Mouse (Mus musculus): Measurements from ENCODE around the gene Mff.

Gene Mff

DNA sequence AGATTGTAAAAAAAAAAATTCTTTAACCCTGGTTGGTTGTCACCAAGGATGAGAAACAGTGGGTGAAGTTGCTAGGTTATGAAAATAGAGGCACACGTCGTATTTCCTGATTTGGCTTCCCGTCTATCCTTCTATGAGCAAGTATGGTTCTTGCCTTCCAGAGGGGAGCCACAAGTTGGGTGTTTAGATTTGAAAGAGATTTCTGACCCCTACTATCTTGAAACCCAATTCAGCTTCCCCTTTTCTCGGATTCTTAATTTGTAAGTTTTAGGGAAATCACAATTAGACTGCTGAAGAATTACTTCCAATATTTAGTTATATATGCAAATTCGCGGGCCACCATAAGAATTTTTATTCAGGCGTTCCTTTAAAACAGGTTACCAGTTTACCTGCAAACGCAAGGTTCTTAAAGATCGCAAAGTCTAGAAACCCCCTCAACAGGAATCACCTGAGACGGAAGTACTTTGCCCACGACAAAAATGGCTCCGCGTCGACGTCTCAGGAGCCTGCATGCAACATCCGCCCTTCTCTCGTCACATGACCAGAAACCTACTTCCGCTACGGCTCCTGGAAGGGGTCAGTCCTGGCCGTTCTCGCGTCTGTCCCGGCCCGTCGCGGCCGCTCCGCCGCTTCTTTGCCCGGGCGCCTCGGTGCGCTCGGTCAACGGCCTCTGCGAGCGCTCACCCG is at the start of gene Mff:
Gene Mff (plus strand): TSS at position 552 of the 687 bp plus-strand sequence.
- DNase-seq = peak; percentile 84

- DNase-seq = no peak
Measured at GRCm38 (mm10) chr1:82686328-82686727, 38.4 kb upstream of the Mff start.

DNA sequence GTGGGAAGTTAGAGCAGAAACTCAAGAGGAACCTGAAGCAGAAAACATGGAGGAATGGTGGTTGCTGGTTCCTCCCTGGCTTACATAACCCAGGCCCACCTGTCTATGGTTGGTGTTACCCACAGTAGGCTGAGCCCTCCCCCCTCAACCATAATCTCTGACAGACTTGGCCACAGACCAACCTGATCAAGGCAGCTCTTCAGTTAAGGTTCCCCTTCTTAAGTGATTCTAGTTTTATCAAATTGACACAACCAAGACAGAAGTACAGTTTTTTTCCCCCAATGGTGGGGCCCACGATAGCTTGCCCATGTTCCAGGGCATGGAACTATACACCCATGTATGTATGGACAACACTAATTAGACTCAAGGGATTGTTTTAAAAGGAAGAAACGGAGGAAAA is 37.8 kb upstream of the Mff start:
- DNase-seq = no peak

- DNase-seq = no peak
Measured at GRCm38 (mm10) chr1:82687931-82688330, 36.8 kb upstream of the Mff start.

- no peak for DNase-seq
Measured at GRCm38 (mm10) chr1:82695915-82696314, 28.8 kb upstream of the Mff start.

DNA sequence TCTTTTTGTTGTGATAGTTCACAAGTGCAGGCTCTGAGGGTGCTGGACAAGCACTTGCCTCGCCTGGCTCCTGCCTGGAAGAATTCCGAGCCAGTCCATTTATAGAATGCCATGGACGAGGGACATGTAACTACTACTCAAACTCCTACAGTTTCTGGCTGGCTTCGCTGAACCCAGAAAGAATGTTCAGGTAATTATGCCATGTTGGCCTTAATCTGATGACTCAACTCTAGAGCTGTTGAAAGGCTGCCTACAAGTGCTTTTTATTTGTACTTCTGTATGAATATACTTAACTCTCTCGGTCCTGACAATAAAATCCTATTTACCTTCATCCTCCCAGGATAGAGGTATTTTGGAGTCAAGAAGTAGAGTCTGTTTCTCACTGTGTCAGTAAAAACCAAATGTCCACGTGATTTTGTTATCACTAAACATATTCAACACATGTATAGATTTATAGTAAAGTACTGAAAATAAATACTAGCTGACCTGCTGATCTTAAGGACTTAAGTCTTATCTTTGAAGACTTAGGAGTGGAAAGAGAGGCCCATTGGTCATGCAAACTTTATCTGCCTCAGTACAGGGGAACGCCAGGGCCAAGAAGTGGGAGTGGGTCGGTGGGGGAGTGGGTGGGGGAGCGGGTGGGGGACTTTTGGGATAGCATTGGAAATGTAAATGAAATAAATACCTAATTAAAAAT is 6.7 kb upstream of the Mff start:
- no peak for DNase-seq

DNA sequence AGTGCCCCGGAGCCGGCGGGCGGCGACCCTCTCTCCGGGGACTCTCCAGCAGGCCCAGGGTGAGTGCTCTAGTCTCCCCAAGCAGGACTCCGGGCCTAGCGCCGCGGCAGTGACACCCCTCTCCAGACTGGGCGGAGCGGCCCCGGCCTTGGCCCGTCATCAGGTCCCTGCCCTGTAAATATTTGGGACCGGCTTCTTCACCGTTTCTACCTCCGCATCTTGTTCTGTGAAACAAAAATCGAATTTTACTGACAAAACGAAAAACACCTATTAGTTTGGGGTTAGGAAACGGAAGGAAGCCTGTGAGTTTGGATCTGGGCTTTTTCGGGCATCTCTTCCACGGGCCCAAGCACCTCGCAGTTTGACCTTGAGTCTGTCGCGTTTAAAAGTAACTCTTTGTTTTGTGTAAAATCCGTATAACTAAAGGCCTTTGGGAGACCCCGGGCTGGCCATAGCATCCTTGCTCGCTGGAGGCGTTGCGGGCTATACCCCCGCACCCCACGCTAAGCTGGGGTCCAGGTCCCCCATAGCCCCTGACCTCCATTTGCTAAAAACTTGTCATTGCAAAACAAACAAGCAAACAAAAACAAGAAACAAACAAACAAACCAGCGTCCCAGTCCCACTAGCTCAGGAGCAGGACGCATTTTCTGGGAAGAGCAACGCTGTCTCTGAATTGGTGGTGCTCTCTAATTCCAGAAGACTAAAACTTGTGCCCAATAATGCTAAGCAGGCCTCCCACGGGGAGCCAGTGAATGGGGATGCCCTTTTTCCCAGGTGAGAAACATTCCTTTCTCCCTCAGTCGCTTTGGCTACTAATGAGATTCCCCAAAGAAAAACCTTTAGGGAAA is 560 bp downstream of the Mff start:
- DNase-seq = peak; percentile 10

DNA sequence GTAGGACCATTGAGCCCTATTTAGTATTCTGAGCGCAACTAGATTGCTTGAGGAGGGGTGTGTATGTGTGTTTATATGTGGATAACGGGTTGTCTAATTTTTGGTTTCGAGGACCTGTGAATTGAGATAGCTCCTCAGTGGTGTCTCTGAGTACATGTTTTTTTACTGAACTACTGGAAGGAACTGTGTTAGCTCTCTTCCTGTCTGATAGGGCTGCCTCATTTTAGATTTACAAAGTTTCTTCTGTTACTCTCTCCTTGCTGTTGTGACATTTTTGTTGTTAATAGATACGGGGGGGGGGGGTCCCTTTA is 1.1 kb downstream of the Mff start:
- DNase-seq = no peak

DNA sequence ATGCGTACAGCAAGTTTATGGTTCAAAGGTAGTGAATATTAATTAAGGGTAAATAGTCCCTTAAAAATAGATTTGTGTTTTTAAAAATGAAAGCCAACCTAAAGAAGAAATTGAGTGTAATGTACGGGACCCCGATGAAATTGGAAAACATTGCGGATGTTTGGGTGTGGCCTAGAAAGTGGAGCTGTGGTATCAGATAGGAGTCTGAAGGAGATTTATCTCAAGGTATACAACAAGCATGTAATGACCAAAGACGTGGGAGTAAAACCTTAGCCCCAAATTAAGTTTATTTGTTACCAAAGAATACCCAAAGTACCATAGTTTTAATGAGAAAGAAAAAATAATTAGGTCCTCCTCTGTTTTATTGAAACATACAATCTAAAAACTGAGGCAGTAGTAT is 1.8 kb downstream of the Mff start:
- DNase-seq = no peak

DNA sequence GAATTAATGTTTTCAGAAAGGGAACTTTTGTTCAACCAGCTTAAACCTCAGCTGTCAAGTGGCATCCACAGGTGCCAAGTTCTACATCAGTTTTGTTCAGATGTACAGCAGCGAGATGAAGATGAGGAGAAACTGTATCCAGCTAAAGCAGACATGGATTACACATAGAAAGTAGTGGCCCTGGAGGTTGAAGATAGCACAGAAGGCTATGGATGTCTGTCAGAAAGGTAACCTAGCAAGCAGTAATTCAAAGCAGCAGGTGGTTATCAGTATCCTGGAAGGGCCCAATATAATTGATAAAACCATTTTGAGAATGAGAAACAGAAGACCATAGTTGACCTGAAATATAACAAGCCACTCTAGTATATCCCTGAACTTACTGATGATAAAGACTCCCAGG is 8.7 kb downstream of the Mff start:
- DNase-seq = no peak

DNA sequence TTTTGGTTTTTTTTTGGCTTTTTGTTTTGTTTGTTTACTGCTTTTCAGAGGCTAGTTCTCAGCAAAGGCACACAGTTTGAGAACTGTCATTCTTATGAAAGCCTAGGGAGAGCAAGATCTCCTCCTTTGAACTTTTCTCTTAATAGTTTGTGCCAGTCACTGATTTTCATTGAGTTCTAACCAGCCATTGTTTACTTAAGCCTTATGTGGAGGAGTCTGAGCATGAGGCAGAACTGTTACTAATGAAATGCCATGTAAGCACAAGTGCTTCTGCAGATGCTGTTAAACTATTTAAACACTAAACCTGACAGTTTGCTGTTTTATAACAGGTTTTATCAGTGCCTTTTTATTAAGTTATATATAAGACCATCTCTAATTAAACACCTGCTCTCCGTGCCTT is 13.4 kb downstream of the Mff start:
- DNase-seq = no peak

GRCm38 (mm10) chr1:82741539-82741938 is 16.8 kb downstream of the Mff start:
- no peak for DNase-seq

- no peak for DNase-seq
Measured at GRCm38 (mm10) chr1:82743962-82744361, 19.3 kb downstream of the Mff start.

GRCm38 (mm10) chr1:82746408-82746807 is 21.7 kb downstream of the Mff start:
- DNase-seq = no peak

DNA sequence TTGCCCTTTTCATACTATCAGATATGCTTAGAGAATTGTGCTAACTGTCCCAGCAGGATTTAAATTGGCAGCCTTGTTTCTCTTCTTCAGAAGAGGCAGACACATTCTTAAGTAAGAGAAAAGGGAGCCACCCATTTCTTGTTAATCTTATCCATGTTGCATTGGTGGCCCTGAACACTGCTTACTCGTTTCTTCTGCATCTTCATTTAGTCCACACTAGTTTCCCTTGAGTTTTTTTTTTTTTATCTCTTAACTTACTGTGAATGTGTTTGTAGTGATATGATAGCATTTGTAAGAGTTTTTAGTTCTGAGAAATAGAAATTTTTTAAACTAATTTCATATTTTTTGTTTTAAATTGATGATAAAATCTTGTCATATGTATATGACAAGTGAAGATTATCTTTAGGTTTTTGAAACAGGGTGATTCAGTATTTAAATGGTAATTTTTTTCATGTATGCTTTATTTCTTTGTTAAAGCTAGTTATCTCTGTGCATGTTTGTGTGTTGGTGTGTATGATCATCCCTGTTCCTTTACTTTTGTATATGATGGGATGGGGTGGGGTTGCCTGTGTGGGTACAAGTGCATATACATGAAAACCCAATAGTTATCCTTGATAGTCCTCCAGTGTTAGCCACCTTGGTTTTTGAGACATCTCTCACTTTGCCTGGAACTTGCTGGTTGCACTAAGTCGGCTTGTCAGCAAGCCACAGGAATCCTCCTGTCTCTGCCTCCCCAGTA is 23.2 kb downstream of the Mff start:
- no peak for DNase-seq

DNA sequence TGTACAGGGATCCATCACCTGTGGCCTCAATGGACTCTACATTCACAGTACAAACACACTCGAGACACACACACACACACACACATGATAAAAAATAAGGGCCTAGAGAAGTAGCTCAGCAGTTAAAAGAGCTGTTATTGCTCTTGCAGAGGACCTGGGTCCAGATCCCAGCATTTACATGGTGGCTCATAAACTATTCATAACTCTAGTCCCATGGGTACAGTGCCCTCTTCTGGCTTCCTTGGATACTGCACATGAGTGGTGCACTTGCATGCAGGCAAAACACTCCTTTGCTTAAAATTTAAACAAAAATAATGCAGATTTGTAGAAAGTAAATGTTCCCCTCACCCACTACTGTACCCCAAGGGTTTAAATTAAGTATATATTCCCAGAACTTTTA is 34.8 kb downstream of the Mff start:
- no peak for DNase-seq

DNA sequence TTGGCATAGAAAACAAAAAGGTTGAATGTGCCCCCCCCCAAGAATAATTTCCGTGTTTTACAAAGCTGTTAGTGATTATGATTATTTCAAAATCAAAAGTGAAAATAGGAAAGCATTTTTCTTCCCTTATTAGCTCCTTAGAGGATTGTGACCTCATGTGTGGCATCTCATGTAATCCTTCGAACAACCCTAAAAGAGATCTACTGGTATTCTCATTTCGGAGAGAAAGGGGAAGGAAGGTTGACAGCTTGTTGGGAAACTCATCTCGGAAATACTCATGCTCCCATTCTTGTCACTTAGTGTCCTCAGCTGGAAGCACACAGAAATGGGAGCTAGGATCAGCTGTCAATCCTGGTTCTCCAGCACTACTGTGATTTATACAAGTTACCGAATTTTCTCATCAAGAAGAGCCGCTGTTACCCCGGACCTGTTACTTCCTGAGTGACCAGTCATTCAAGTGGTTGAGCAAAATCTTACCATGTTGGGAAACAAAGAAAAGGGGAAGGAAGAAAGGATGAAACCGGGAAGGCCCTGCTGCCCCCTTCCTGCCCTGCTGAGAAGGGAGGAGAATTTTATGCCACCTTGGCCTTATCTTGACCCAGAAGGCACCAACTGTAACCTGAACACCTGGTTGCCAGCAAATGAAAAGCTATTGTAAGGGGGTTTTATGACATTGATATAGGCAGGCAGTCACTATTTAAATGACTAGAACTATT is 36.9 kb downstream of the Mff start:
- no peak for DNase-seq

GRCm38 (mm10) chr1:82762274-82762673 is 37.6 kb downstream of the Mff start:
- no peak for DNase-seq

DNA sequence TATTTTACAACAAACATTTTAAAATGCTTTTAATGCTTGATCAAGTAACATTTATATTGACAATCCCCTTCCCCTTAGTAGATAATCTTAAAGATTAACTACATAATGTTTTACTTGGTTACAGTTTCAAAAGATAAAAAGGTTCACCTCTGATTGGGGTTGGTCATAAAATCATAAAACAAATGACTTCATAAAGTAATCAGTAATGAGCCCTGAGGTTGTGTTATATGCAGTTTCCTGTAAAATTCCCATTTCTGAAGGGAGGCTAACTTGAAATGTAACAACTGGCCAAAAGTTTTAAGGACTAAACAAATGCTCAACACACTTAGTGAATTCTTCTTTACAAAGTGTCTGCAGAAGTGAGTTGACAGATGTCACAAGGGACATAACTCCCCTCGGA is 41.5 kb downstream of the Mff start:
- no peak for DNase-seq

DNA sequence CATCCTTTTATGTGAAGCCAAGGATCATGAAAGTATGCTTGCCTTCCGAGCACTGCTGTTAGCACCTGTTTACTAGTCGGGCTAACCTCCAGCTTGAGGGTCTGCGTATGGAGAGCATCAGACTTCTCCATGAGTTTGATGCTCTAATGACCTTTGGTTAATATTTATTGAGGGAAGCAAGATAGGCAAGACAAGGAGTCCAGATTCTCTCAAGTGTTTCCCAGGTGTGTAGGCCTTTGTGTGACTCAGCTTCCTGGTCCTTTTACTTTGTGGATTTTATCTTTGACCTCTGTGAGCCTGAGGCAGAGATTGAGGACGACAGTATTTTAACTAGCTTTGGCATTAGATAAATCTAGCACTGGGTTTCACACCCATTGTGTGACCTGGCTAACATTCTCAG is 42.0 kb downstream of the Mff start:
- no peak for DNase-seq

- DNase-seq = no peak
Measured at GRCm38 (mm10) chr1:82768269-82768668, 43.6 kb downstream of the Mff start, which contains the start of gene Tm4sf20. Tm4sf20 (minus strand) TSS chr1:82768461.

DNA sequence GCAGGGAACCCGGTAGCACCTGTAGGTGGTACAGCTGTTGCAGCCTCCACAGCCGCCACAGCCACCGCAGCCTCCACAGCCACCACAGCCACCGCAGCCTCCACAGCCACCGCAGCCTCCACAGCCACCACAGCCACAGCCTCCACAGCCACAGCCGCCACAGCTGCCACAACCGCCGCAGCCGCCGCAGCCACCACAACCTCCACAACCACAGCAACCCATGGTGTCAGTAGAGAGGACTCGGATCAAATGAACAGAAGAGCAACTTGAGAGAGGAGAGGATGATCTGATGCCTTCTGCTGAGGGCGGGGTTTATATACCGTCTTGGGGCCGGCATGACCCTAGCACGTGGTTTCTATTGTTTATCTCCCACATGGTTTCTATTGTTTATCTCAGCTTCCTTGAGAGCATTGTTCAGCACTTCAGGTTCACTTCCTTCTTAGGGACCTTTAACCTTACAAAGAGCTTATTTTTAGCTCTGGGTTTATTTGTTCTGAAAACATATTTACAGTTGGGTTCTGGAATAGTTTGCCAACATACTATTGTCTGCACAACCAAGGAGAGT is 46.4 kb downstream of the Mff start, which contains the start of gene Gm47791:
Gene Gm47791 (minus strand): TSS at position 222 of the 565 bp plus-strand sequence.
- DNase-seq = no peak
